Mouse (Mus musculus) midbrain, postnatal 0 days (tissue): Measurements from ENCODE around the gene Mpp6. TPM values are rescaled to one million over a fixed set of nuclear protein-coding genes. Genes with fewer than 3 reads are reported as not detected.

Experiments used
- ATAC-seq: fragments of 200-750 bp; cut with Nextera tagmentation; 2 replicates; pipeline ENCODE4 v1.8.0; 2017; ENCODE audit warnings: moderate number of reproducible peaks, mild to moderate bottlenecking, moderate TSS enrichment, moderate library complexity; ENCODE audit not compliant: low FRiP score
- DNase-seq: peaks from one replicate; pipeline ENCODE4 v3.0.0-alpha.2; 2015; ENCODE audit warnings: low spot score
- H3K27ac ChIP-seq: fragments of 300-500 bp; sonication (generic); 2 replicates; pipeline ENCODE4 v1.5.1; 2014; ENCODE audit warnings: low read depth, mild to moderate bottlenecking, low read length, mixed read lengths
- H3K27me3 ChIP-seq: fragments of 300-500 bp; sonication (generic); 2 replicates; pipeline ENCODE4 v1.6.1; 2014; ENCODE audit warnings: low read length, control low read depth, mixed read lengths; ENCODE audit not compliant: insufficient read depth
- H3K36me3 ChIP-seq: fragments of 300-500 bp; sonication (generic); 2 replicates; pipeline ENCODE4 v1.6.1; 2014; ENCODE audit warnings: low read length, control low read depth, mixed read lengths; ENCODE audit not compliant: insufficient read depth
- H3K4me1 ChIP-seq: fragments of 300-500 bp; sonication (generic); 2 replicates; pipeline ENCODE4 v1.6.1; 2014; ENCODE audit warnings: mild to moderate bottlenecking, control low read depth, antibody characterized with exemption, low read length, mixed read lengths; ENCODE audit not compliant: insufficient read depth
- H3K4me2 ChIP-seq: fragments of 300-500 bp; sonication (generic); 2 replicates; pipeline ENCODE4 v1.6.1; 2014; ENCODE audit warnings: low read depth, mild to moderate bottlenecking, low read length, mixed read lengths; ENCODE audit not compliant: poor library complexity, severe bottlenecking
- H3K4me3 ChIP-seq: fragments of 300-500 bp; sonication (generic); 2 replicates; pipeline ENCODE4 v1.5.1; 2014; ENCODE audit warnings: low read depth, mild to moderate bottlenecking, low read length, moderate library complexity
- H3K9ac ChIP-seq: fragments of 300-500 bp; sonication (generic); replicated peaks from 2 replicates; pipeline ENCODE4 v1.6.1; 2014; ENCODE audit warnings: mild to moderate bottlenecking, low read length, moderate library complexity, mixed read lengths; ENCODE audit not compliant: poor library complexity, severe bottlenecking
- H3K9me3 ChIP-seq: fragments of 300-500 bp; sonication (generic); 2 replicates; pipeline ENCODE4 v1.6.1; 2016; ENCODE audit warnings: low read length, control low read depth
- CTCF ChIP-seq: IDR thresholded peaks from 2 replicates; pipeline ENCODE4 v1.5.1; 2016; ENCODE audit warnings: antibody characterized with exemption, mild to moderate bottlenecking
- WGBS: fragments of 180-500 bp; shearing (Covaris S2); extraction: QIAGEN DNeasy Blood & Tissue Kit; methylation state at CpG from one replicate; pipeline ENCODE4 v1.1.7; 2014; 5-methylcytosine and 5-hydroxymethylcytosine counted together
- polyA plus RNA-seq: library from polyadenylated mRNA; unstranded; fragments of >200 nt; fragmentation: Nextera tagmentation; extraction: Ambion mirVana; gene quantifications from 2 replicates; pipeline ENCODE4 v1.2.1, GENCODE M21; 2015
- total RNA-seq: library from RNA; depleted of rRNA; stranded (reverse); fragments of >200 nt; gene quantifications from 2 replicates; pipeline ENCODE4 v1.2.3, GENCODE M21; 2014

Gene Mpp6
- total and polyA plus RNA-seq, 2 experiments from 2014 or later, result 53.9 to 56.1 TPM

- H3K9ac ChIP-seq, result no peak overlapping the region
- no peak overlapping the region for H3K27ac ChIP-seq
- no peak for DNase-seq
- no peaks in the 10 kb centered on the region for H3K9me3 ChIP-seq
- no peak for ATAC-seq
- H3K4me2 ChIP-seq, result no peak overlapping the region
- WGBS, result 77% methylated on average over 6 of the region's 6 CpGs
- no peak overlapping the region for H3K4me3 ChIP-seq
- H3K36me3 ChIP-seq, result no peaks in the 10 kb centered on the region
- H3K4me1 ChIP-seq, result no peaks in the 10 kb centered on the region
- H3K27me3 ChIP-seq, result no peaks in the 10 kb centered on the region
- no peak for TF ChIP-seq CTCF
Measured at GRCm38 (mm10) chr6:50159842-50160241, 49.8 kb downstream of the Mpp6 start.

DNA sequence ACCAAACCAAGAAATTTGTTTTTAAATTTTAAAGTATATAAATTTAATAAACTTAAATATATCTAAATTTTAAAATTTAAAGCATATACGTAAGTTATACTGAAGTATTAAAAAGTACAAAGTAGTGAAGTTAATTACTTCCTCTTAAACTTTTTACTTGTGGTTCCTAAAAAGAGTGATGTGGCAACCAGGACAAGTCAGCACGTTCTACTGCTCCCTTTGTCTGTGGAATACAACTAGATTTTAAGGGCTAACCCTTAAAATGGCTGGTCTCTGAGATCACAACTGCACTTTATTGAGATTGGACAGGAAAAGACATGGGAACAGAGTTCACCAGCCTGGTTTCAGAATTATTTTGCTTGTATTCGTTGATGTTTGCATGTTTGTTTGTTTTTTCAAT is 53.0 kb downstream of the Mpp6 start:
- WGBS, result 90% methylated on average over 3 of the region's 3 CpGs
- DNase-seq, result no peak
- no peak for ATAC-seq

GRCm38 (mm10) chr6:50168821-50169220 is 58.8 kb downstream of the Mpp6 start:
- Histone ChIP-seq H3K4me2 (no peak overlapping the region), H3K27ac (no peak overlapping the region)
- WGBS, result 94% methylated on average over 4 of the region's 4 CpGs

More for the DNA sequence above, 53.0 kb downstream of the Mpp6 start:
- H3K27me3 ChIP-seq, result no peaks in the 10 kb centered on the region
- no peak for TF ChIP-seq CTCF
- no peaks in the 10 kb centered on the region for H3K36me3 ChIP-seq
- H3K27ac ChIP-seq, result no peak overlapping the region
- no peak overlapping the region for H3K4me2 ChIP-seq
- H3K4me1 ChIP-seq, result no peaks in the 10 kb centered on the region
- no peaks in the 10 kb centered on the region for H3K9me3 ChIP-seq
- no peak overlapping the region for H3K4me3 ChIP-seq
- no peak overlapping the region for H3K9ac ChIP-seq

DNA sequence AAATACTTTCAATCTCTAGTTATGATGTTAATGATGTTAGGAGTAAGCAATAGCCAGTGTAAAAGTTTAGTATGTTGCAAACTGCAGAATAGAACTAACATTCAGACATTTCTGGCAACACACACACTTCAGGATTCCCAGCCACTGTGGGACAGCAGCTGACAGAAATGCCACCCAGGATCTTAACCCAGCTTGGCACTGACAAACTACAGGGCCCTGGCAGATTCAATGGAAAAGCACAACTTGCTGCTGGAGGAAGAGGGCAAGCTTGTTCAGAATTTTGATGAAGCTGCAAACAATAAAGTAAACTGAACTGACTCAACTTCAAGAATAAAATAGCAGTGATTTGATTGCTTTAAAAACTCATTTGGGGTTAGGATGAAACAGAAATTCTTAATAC is 59.7 kb downstream of the Mpp6 start:
- Histone ChIP-seq H3K27ac (no peak overlapping the region), H3K9ac (no peak overlapping the region), H3K27me3 (no peaks in the 10 kb centered on the region), H3K9me3 (no peaks in the 10 kb centered on the region), H3K36me3 (0 out of 2 replicates have a peak, but pooled peaks cover 2% of the 10 kb centered on the region), H3K4me1 (no peaks in the 10 kb centered on the region), H3K4me3 (no peak overlapping the region), H3K4me2 (no peak overlapping the region)
- no peak for ATAC-seq
- peak; percentile 44 for DNase-seq
- no peak for TF ChIP-seq CTCF

More at GRCm38 (mm10) chr6:50168821-50169220, 58.8 kb downstream of the Mpp6 start:
- Histone ChIP-seq H3K27me3 (no peaks in the 10 kb centered on the region), H3K4me1 (no peaks in the 10 kb centered on the region), H3K9me3 (no peaks in the 10 kb centered on the region), H3K9ac (no peak overlapping the region), H3K36me3 (0 out of 2 replicates have a peak, but pooled peaks cover 2% of the 10 kb centered on the region), H3K4me3 (no peak overlapping the region)
- no peak for TF ChIP-seq CTCF
- no peak for ATAC-seq
- DNase-seq, result no peak

GRCm38 (mm10) chr6:50175736-50176135 is 65.7 kb downstream of the Mpp6 start:
- no peak for TF ChIP-seq CTCF
- 86% methylated on average over 1 of the region's 1 CpGs for WGBS
- H3K27ac ChIP-seq, result no peak overlapping the region
- no peaks in the 10 kb centered on the region for H3K4me1 ChIP-seq
- H3K4me3 ChIP-seq, result no peak overlapping the region
- no peak for DNase-seq
- no peaks in the 10 kb centered on the region for H3K27me3 ChIP-seq
- H3K36me3 ChIP-seq, result 0 out of 2 replicates have a peak, but pooled peaks cover 2% of the 10 kb centered on the region
- no peaks in the 10 kb centered on the region for H3K9me3 ChIP-seq
- H3K9ac ChIP-seq, result no peak overlapping the region
- ATAC-seq, result no peak
- no peak overlapping the region for H3K4me2 ChIP-seq

DNA sequence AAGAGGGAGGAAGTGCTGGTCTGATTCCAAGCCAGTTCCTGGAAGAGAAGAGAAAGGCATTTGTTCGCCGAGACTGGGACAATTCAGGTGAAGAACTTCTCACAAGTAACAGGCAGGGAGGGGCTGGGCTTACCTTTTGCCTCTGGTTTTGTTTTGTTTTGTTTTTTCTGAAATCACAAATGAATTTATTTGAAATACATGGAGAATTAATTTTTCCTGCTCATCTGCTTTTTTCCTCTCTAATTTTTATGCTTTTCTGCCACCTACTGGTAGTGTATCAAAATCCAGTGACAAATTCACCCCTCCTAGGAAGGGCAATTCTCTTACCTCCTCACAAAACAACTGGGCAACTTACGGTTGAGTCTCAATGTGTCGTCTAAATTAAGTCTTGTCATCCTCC is 70.1 kb downstream of the Mpp6 start:
- peak; percentile 24 for DNase-seq
- WGBS, result 70% methylated on average over 4 of the region's 4 CpGs
- no peak overlapping the region for H3K9ac ChIP-seq
- no peak overlapping the region for H3K27ac ChIP-seq
- H3K36me3 ChIP-seq, result peaks cover 5% of the 10 kb centered on the region
- no peak for ATAC-seq
- peak; percentile 68 for TF ChIP-seq CTCF
- no peak overlapping the region for H3K4me2 ChIP-seq
- H3K4me1 ChIP-seq, result no peaks in the 10 kb centered on the region
- no peak overlapping the region for H3K4me3 ChIP-seq
- H3K27me3 ChIP-seq, result no peaks in the 10 kb centered on the region
- H3K9me3 ChIP-seq, result no peaks in the 10 kb centered on the region
